Mouse (Mus musculus): Measurements from ENCODE around the gene Ubr3.

Ubr3 gene

DNA sequence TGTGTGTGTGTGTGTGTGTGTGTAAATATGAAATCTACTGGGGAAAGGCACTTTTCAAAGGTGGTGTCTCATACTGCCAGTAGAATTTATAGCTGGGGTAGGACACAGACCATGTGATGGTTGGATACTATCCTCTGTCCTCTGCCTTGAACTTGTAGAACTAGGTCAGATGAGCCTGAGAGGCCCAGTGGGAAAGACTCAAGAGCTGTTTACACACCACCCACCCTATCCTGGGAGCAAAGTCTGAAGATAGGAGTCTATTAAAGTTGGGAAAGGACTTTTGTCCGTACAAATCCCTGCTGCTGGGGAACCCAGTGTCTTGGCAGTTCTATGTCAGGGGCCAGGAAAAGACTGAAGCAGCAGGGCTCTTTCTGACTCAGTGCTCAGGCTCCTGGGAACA lies 138.3 kb downstream of the Ubr3 start:
- no peak for DNase-seq (ENCODE audit: low spot score)

GRCm38 (mm10) chr2:70037221-70037620 lies 140.2 kb downstream of the Ubr3 start:
- no peak for DNase-seq (ENCODE audit: low spot score)

GRCm38 (mm10) chr2:70038752-70039151 lies 141.7 kb downstream of the Ubr3 start, which contains the start of gene Myo3b:
Gene Myo3b (plus strand): TSS chr2:70039126.
- no peak for DNase-seq (ENCODE audit: low spot score)

- no peak for DNase-seq (ENCODE audit: low spot score)
Measured at GRCm38 (mm10) chr2:70044466-70044865, 147.4 kb downstream of the Ubr3 start.

DNA sequence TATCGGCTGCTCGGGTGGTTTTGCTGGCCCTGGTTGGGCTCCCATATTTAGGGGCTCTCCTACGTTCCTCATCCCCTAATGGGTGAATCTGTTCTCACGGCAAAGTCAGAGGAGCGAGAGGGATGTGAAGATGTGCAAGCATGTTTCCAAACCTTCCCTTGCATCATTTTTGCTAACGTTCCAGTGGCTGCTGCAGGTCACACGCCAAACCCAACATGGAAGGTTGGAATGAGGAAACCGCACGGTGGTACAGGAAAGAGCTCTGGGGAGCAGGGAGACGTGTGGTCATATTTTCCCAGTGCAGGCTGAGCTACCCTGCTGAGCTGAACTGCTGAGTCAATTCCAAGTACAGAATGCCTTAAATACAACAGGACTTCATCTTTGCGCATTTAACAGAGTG lies 150.8 kb downstream of the Ubr3 start:
- no peak for DNase-seq (ENCODE audit: low spot score)

- no peak for DNase-seq (ENCODE audit: low spot score)
Measured at GRCm38 (mm10) chr2:70053803-70054202, 156.8 kb downstream of the Ubr3 start.

DNA sequence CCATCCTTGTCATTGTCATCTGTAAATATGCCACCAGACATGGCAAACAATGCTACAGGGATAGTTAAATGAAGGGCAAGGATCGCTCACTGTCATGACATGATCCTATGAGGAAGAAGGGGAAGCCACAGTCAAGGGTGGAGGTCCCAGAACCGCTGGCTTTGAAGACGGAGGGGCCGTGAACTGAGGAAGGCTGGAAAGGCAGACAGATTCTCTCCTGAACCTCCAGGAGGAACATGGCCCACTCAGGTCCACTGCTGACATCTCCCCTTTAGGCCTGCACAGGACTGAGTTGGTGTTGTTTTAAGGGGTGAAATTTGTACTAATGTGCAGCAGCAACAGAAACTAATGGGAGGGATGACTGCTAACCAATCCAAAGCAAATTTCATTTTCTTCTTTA lies 161.2 kb downstream of the Ubr3 start:
- DNase-seq (ENCODE audit: low spot score), result no peak

GRCm38 (mm10) chr2:70060359-70061345 lies 163.6 kb downstream of the Ubr3 start:
- DNase-seq (ENCODE audit: low spot score), result no peak

DNA sequence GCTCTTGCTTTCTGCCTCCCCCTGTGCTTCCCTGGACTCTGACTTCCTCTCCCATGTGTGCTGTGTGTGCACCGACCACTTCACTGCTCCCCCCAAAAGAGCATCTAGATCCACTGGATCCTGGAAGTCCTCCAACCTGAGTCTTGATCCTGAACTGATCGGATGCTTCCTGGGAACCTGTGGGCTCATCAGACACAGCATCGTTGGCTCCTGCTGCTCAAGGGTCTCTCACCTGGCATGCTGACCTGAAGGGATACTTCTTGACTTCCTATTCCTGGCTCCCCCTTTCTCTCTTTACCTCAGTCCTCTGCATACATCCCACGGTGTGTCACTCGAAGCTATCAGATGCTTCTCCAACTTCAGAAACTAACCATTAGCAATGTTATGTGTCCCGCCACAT lies 168.1 kb downstream of the Ubr3 start:
- no peak for DNase-seq (ENCODE audit: low spot score)

DNA sequence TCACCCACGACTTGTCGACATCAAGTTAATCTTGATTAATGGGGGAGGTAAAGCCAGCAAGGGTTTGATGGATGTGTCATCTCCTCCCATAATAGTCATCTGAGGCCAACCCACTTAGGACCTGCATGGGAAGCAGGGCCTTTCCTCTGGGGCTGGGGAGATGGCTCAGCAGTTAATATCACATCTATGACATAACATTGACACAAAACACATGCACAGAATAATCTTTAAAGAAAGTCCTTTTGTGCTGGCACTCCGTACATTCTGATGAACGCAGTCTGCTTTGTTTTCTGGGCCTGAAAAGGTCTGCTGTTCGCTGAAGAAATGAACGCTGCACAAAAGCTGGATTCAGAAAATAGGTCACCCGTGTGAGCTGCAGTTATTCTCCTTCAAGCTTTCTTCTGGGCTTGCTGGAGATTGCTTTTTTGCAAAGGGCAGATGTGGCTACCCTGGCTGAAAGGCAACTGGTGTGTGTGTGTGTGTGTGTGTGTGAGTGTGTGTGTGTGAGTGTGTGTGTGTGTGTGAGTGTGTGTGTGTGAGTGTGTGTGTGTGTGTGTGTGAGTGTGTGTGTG lies 168.8 kb downstream of the Ubr3 start:
- no peak for DNase-seq (ENCODE audit: low spot score)

DNA sequence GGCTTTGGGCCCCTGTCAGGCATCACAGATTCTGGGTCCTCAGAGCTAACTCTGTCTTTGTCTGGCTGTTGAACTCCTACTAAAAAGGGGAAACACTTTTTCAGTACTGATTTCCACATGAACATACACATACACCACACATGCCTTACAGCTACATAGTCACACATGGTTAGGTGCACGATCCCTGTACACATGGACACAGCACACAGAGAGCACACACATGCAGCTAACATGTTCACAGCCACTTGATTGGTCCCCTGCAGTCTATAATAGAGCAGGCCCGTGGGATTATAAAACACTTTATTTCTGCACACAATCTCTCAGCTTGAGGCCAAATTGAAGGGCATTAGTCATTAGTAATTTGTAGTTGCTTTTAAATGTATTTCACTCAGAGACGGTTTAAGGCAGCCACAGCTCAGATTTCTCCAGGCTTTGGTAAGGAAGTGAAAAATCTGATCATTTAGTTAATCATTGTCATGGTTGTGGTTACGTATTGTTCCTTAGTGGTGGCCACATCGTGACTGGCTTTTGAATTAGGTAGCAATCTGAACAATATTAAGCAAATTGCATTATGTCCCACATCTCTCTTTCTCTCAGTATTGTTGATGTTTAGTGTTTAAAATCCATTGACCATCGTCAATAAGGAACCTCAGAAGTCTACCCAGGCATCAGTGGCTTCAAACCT lies 169.4 kb downstream of the Ubr3 start:
- DNase-seq (ENCODE audit: low spot score), result no peak

GRCm38 (mm10) chr2:70069861-70070260 lies 172.8 kb downstream of the Ubr3 start:
- DNase-seq (ENCODE audit: low spot score), result no peak

All from layer of hippocampus, adult 9-10 months (tissue).